Mouse (Mus musculus) MEL (cell line): ENCODE data around the gene Spen.
A peak's percentile ranks its signal among the peaks of the same experiment; 100 is the strongest.

Source experiments
- CTCF ChIP-seq, 3 experiments: IDR thresholded peaks in 2 of 3; conservative IDR thresholded peaks in 1 of 3; 2 replicates each; pipeline ENCODE4 v1.5.1; 2011 to 2012; ENCODE audit warnings: low read length in 3 of 3, low read depth in 2 of 3, mild to moderate bottlenecking in 2 of 3, improper control_type of control experiment in 1 of 3, inconsistent platforms in 1 of 3, mixed read lengths in 1 of 3, moderate library complexity in 1 of 3; ENCODE audit not compliant: control insufficient read depth in 1 of 3, insufficient read depth in 1 of 3, poor library complexity in 1 of 3, severe bottlenecking in 1 of 3
- USF1 ChIP-seq: IDR thresholded peaks from 2 replicates; pipeline ENCODE4 v1.6.1; 2014; ENCODE audit warnings: low read depth, mild to moderate bottlenecking, inconsistent platforms, low read length, improper control_type of control experiment, moderate library complexity

- TF ChIP-seq USF1: no peak
- peak; percentile 43 to 69 (median 61) for TF ChIP-seq CTCF (IDR thresholded peaks at IDR 0.05 in 2 of 3, conservative IDR thresholded peaks at IDR 0.05 in 1 of 3; ENCODE audit: control insufficient read depth in 1 of 3, insufficient read depth in 1 of 3, low read depth in 2 of 3, low read length in 3 of 3, poor library complexity in 1 of 3, severe bottlenecking in 1 of 3)
Observed at GRCm38 (mm10) chr4:141488670-141489069, 49.7 kb downstream of the Spen start.
